Mouse (Mus musculus) liver, adult 2 months (tissue): ENCODE measurements around the gene Prcd. TPM values are rescaled to one million over a fixed set of nuclear protein-coding genes. Genes with fewer than 3 reads are reported as not detected.

Source experiments
- DNase-seq: peaks from one replicate; pipeline ENCODE4 v3.0.0-alpha.2; 2011; ENCODE audit warnings: low read depth, low spot score; ENCODE audit errors: extremely low read depth
- H3K27ac ChIP-seq: fragments of 200-500 bp; replicated peaks from 2 replicates; pipeline ENCODE4 v1.5.1; 2012; ENCODE audit warnings: low read depth, mild to moderate bottlenecking, control low read depth, inconsistent platforms, low read length; ENCODE audit not compliant: insufficient read depth
- H3K27me3 ChIP-seq: fragments of 200-500 bp; 2 replicates; pipeline ENCODE4 v1.6.1; 2012; ENCODE audit warnings: mild to moderate bottlenecking, moderate library complexity, low read length, inconsistent platforms; ENCODE audit not compliant: control insufficient read depth, insufficient read depth
- H3K36me3 ChIP-seq: fragments of 200-500 bp; 2 replicates; pipeline ENCODE4 v1.6.1; 2012; ENCODE audit warnings: low read length, inconsistent platforms; ENCODE audit not compliant: control insufficient read depth, insufficient read depth
- H3K4me1 ChIP-seq: fragments of 200-500 bp; 2 replicates; pipeline ENCODE4 v1.6.1; 2011; ENCODE audit warnings: low read length; ENCODE audit not compliant: control insufficient read depth, insufficient read depth
- H3K4me3 ChIP-seq: fragments of 200-500 bp; 2 replicates; pipeline ENCODE4 v1.5.1; 2011; ENCODE audit warnings: low read depth, mild to moderate bottlenecking, control low read depth, low read length, moderate library complexity; ENCODE audit not compliant: insufficient read depth
- H3K79me2 ChIP-seq: fragments of 200-500 bp; 2 replicates; pipeline ENCODE4 v1.6.1; 2012; ENCODE audit warnings: inconsistent platforms, mild to moderate bottlenecking, low read length, moderate library complexity; ENCODE audit not compliant: control insufficient read depth, insufficient read depth
- H3K9ac ChIP-seq: fragments of 200-500 bp; 2 replicates; pipeline ENCODE4 v1.6.1; 2012; ENCODE audit warnings: low read depth, mild to moderate bottlenecking, control low read depth, inconsistent platforms, low read length
- CTCF ChIP-seq: fragments of 200-500 bp; IDR thresholded peaks from 2 replicates; pipeline ENCODE4 v1.5.1; 2011; ENCODE audit warnings: low read depth, low read length, control low read depth
- POLR2A ChIP-seq: fragments of 200-500 bp; IDR thresholded peaks from 2 replicates; pipeline ENCODE4 v1.6.1; 2011; ENCODE audit warnings: low read length, control low read depth; ENCODE audit not compliant: insufficient read depth; ENCODE audit errors: extremely low read depth
- WGBS: fragments of 180-500 bp; shearing (Covaris S2); methylation state at CpG from one replicate; pipeline ENCODE4 v1.1.7; 2018; 5-methylcytosine and 5-hydroxymethylcytosine counted together
- polyA plus RNA-seq: library from polyadenylated mRNA; depleted of rRNA; stranded (reverse); fragments of >200 nt; gene quantifications from 2 replicates; pipeline ENCODE4 v1.2.3, GENCODE M21; 2012; rRNA removed
- total RNA-seq: library from RNA; depleted of rRNA; stranded (reverse); fragments of >200 nt; gene quantifications from 2 replicates; pipeline ENCODE4 v1.2.3, GENCODE M21; 2014; rRNA removed

Gene Prcd
- total and polyA plus RNA-seq, 2 experiments = not detected

GRCm38 (mm10) chr11:116710793-116711192 is 57.5 kb downstream of the Prcd start:
- no peak for DNase-seq
- Histone ChIP-seq H3K79me2 (no peaks in the 10 kb centered on the region), H3K4me3 (no peak overlapping the region), H3K4me1 (no peaks in the 10 kb centered on the region), H3K27me3 (no peaks in the 10 kb centered on the region), H3K9ac (no peak overlapping the region), H3K36me3 (no peaks in the 10 kb centered on the region), H3K27ac (no peak overlapping the region)
- 90% methylated on average over 10 of the region's 10 CpGs for WGBS
- TF ChIP-seq POLR2A = no peak
- no peak for TF ChIP-seq CTCF

DNA sequence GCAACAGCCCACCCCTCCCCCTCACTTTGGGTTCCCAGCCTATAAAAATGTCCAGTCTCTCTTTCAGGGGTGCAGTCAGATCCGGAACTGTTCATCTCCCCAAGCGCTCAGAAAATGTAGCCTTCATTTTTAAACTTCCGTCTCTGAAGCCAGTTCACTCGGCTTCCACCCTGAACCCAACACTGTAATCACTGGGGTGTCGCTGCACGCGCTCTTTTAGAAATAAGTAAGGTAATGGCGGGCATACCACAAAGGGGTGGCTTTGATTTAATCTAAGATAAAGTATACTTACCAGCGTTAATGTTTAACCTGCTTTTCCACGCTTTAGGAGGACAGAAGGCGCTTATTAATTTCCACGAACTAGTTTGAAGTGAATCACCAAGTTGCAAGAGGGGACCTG is 60.7 kb downstream of the Prcd start:
- Histone ChIP-seq H3K4me1 (no peaks in the 10 kb centered on the region), H3K79me2 (no peaks in the 10 kb centered on the region), H3K4me3 (no peak overlapping the region), H3K36me3 (no peaks in the 10 kb centered on the region), H3K27ac (no peak overlapping the region), H3K9ac (no peak overlapping the region), H3K27me3 (no peaks in the 10 kb centered on the region)
- DNase-seq = no peak
- 90% methylated on average over 12 of the region's 12 CpGs for WGBS
- TF ChIP-seq POLR2A (no peak), CTCF (no peak)

Other genes with a start within 250 kb of the Prcd start
- 1.0 and 1.3 TPM in 2 replicates for gene Rnf157, start 240.5 kb upstream of the Prcd start, total RNA-seq
- gene Rnf157, start 240.5 kb upstream of the Prcd start, polyA plus RNA-seq = 0.75 and 0.87 TPM in 2 replicates
- 16.1 and 16.6 TPM in 2 replicates for gene Ubald2, start 219.4 kb upstream of the Prcd start, total RNA-seq
- 45.7 and 72.0 TPM in 2 replicates for gene Ubald2, start 219.4 kb upstream of the Prcd start, polyA plus RNA-seq
- gene Qrich2, start 187.3 kb upstream of the Prcd start, total RNA-seq = 0.07 TPM in 1 of 2 replicates, not detected in the other
- 0.05 and 0.11 TPM in 2 replicates for gene Qrich2, start 187.3 kb upstream of the Prcd start, polyA plus RNA-seq
- gene Prpsap1, start 159.3 kb upstream of the Prcd start, total RNA-seq = 37.7 and 59.0 TPM in 2 replicates
- gene Prpsap1, start 159.3 kb upstream of the Prcd start, polyA plus RNA-seq = 72.8 and 80.1 TPM in 2 replicates
- gene Sphk1, start 122.6 kb upstream of the Prcd start, total RNA-seq = 0.47 and 0.55 TPM in 2 replicates
- 0.21 and 0.44 TPM in 2 replicates for gene Sphk1, start 122.6 kb upstream of the Prcd start, polyA plus RNA-seq
- 2.0 and 3.2 TPM in 2 replicates for gene Ube2o, start 72.1 kb upstream of the Prcd start, total RNA-seq
- 5.7 and 7.3 TPM in 2 replicates for gene Ube2o, start 72.1 kb upstream of the Prcd start, polyA plus RNA-seq
- gene Aanat, start 67.1 kb upstream of the Prcd start, total RNA-seq = not detected in 2 replicates
- gene Aanat, start 67.1 kb upstream of the Prcd start, polyA plus RNA-seq = not detected in 2 replicates
- 3.1 and 4.1 TPM in 2 replicates for gene Rhbdf2, start 26.5 kb upstream of the Prcd start, total RNA-seq
- gene Rhbdf2, start 26.5 kb upstream of the Prcd start, polyA plus RNA-seq = 15.0 and 17.8 TPM in 2 replicates
- gene Cygb, start 779 bp downstream of the Prcd start, total RNA-seq = 2.6 and 4.8 TPM in 2 replicates
- 5.6 and 6.1 TPM in 2 replicates for gene Cygb, start 779 bp downstream of the Prcd start, polyA plus RNA-seq
- gene St6galnac1, start 122.0 kb downstream of the Prcd start, total RNA-seq = not detected in 2 replicates
- not detected in 2 replicates for gene St6galnac1, start 122.0 kb downstream of the Prcd start, polyA plus RNA-seq
- 1.4 and 1.7 TPM in 2 replicates for gene Mxra7, start 174.5 kb downstream of the Prcd start, total RNA-seq
- 3.2 and 3.4 TPM in 2 replicates for gene Mxra7, start 174.5 kb downstream of the Prcd start, polyA plus RNA-seq
- 31.7 and 31.9 TPM in 2 replicates for gene Mettl23, start 189.7 kb downstream of the Prcd start, total RNA-seq
- gene Mettl23, start 189.7 kb downstream of the Prcd start, polyA plus RNA-seq = 21.0 and 30.7 TPM in 2 replicates
- gene Jmjd6, start 189.9 kb downstream of the Prcd start, total RNA-seq = 17.8 and 18.2 TPM in 2 replicates
- 12.2 and 12.3 TPM in 2 replicates for gene Jmjd6, start 189.9 kb downstream of the Prcd start, polyA plus RNA-seq
- gene Mfsd11, start 198.9 kb downstream of the Prcd start, total RNA-seq = 5.1 and 9.1 TPM in 2 replicates
- gene Mfsd11, start 198.9 kb downstream of the Prcd start, polyA plus RNA-seq = 11.9 and 16.6 TPM in 2 replicates
- 50.6 and 60.3 TPM in 2 replicates for gene Srsf2, start 199.6 kb downstream of the Prcd start, total RNA-seq
- gene Srsf2, start 199.6 kb downstream of the Prcd start, polyA plus RNA-seq = 206 and 250 TPM in 2 replicates